Mouse (Mus musculus) retina, adult 2 months (tissue): ENCODE measurements around the gene Sstr2.
A peak's percentile ranks its signal among the peaks of the same experiment; 100 is the strongest.

Experiments used
- DNase-seq: peaks from one replicate; pipeline ENCODE4 v3.0.0-alpha.2; 2012; ENCODE audit warnings: low read depth, low spot score

Sstr2 gene

GRCm38 (mm10) chr11:113619420-113620080 lies 408 bp downstream of the Sstr2 start:
- no peak for DNase-seq

GRCm38 (mm10) chr11:113621001-113621400 lies 1.9 kb downstream of the Sstr2 start:
- no peak for DNase-seq

GRCm38 (mm10) chr11:113622028-113622427 lies 2.9 kb downstream of the Sstr2 start:
- no peak for DNase-seq

- no peak for DNase-seq
Measured at GRCm38 (mm10) chr11:113625437-113625836, 6.3 kb downstream of the Sstr2 start.

GRCm38 (mm10) chr11:113627785-113628184 lies 8.6 kb downstream of the Sstr2 start:
- no peak for DNase-seq

GRCm38 (mm10) chr11:113630642-113631041 lies 11.5 kb downstream of the Sstr2 start:
- no peak for DNase-seq

- DNase-seq: no peak
Measured at GRCm38 (mm10) chr11:113631302-113631701, 12.2 kb downstream of the Sstr2 start.

- no peak for DNase-seq
Measured at GRCm38 (mm10) chr11:113631862-113632261, 12.7 kb downstream of the Sstr2 start.

- DNase-seq: no peak
Measured at GRCm38 (mm10) chr11:113632303-113632702, 13.2 kb downstream of the Sstr2 start.

- no peak for DNase-seq
Measured at GRCm38 (mm10) chr11:113633398-113633797, 14.3 kb downstream of the Sstr2 start.

- no peak for DNase-seq
Measured at GRCm38 (mm10) chr11:113634699-113635121, 15.6 kb downstream of the Sstr2 start.

GRCm38 (mm10) chr11:113638680-113639079 lies 19.5 kb downstream of the Sstr2 start:
- no peak for DNase-seq

- DNase-seq: no peak
Measured at GRCm38 (mm10) chr11:113645181-113645580, 26.0 kb downstream of the Sstr2 start.

- peak; percentile 60 for DNase-seq
Measured at GRCm38 (mm10) chr11:113648152-113648551, 29.0 kb downstream of the Sstr2 start.

- DNase-seq: no peak
Measured at GRCm38 (mm10) chr11:113648690-113649352, 29.7 kb downstream of the Sstr2 start, which contains the start of gene Cog1. TSS of gene Cog1 (plus strand) at chr11:113649169.

- peak; percentile 54 for DNase-seq
Measured at GRCm38 (mm10) chr11:113649353-113650210, 30.4 kb downstream of the Sstr2 start, which contains the start of gene Slc39a11. TSS of gene Slc39a11 (minus strand) at chr11:113650079.

GRCm38 (mm10) chr11:113651206-113651906 lies 32.2 kb downstream of the Sstr2 start:
- DNase-seq: no peak

- no peak for DNase-seq
Measured at GRCm38 (mm10) chr11:113651907-113652273, 32.7 kb downstream of the Sstr2 start.

- DNase-seq: no peak
Measured at GRCm38 (mm10) chr11:113652516-113652915, 33.4 kb downstream of the Sstr2 start.

GRCm38 (mm10) chr11:113654105-113654504 lies 35.0 kb downstream of the Sstr2 start:
- no peak for DNase-seq

- DNase-seq: no peak
Measured at GRCm38 (mm10) chr11:113654561-113655270, 35.6 kb downstream of the Sstr2 start.
